Mouse (Mus musculus): ENCODE measurements around the gene Slc35d2. TPM values are rescaled to one million over a fixed set of nuclear protein-coding genes. Genes with fewer than 3 reads are reported as not detected.

The Slc35d2 gene
- under 1 TPM; 0.43 to 0.55 TPM for total RNA-seq (2021)

GRCm38 (mm10) chr13:64128858-64129615 is at the start of gene Slc35d2:
Gene Slc35d2 (minus strand): TSS chr13:64129368.
- DNase-seq = peak in 1 of 2 experiments; percentile 17

GRCm38 (mm10) chr13:64178000-64178399 is 48.8 kb upstream of the Slc35d2 start:
- no peak for DNase-seq

GRCm38 (mm10) chr13:64169746-64170145 is 40.6 kb upstream of the Slc35d2 start:
- DNase-seq = no peak

GRCm38 (mm10) chr13:64163147-64163715 is 34.1 kb upstream of the Slc35d2 start:
- no peak for DNase-seq

- DNase-seq = peak in 1 of 2 experiments; percentile 16
These were observed 33.5 kb upstream of the Slc35d2 start for GRCm38 (mm10) chr13:64162626-64163025.

GRCm38 (mm10) chr13:64161916-64162611 is 32.9 kb upstream of the Slc35d2 start:
- DNase-seq = peak in 1 of 2 experiments; percentile 34

- DNase-seq = peak; percentile 98
These were observed 32.4 kb upstream of the Slc35d2 start, which contains the start of gene Habp4 for GRCm38 (mm10) chr13:64161548-64161915. Gene Habp4 (plus strand): TSS chr13:64161824.

GRCm38 (mm10) chr13:64156966-64157365 is 27.8 kb upstream of the Slc35d2 start:
- DNase-seq = no peak

GRCm38 (mm10) chr13:64155171-64155571 is 26.0 kb upstream of the Slc35d2 start:
- DNase-seq = no peak

GRCm38 (mm10) chr13:64154651-64155050 is 25.5 kb upstream of the Slc35d2 start:
- DNase-seq = no peak

- DNase-seq = no peak
These were observed 24.6 kb upstream of the Slc35d2 start for GRCm38 (mm10) chr13:64153751-64154267.

GRCm38 (mm10) chr13:64153083-64153682 is 24.0 kb upstream of the Slc35d2 start, which contains the start of gene Zfp367:
Gene Zfp367 (minus strand): TSS chr13:64153202.
- DNase-seq = peak; percentile 92 to 96

- DNase-seq = peak in 1 of 2 experiments; percentile 46
These were observed 23.5 kb upstream of the Slc35d2 start for GRCm38 (mm10) chr13:64152671-64153082.

- DNase-seq = peak; percentile 69 to 71
These were observed 23.1 kb upstream of the Slc35d2 start for GRCm38 (mm10) chr13:64152241-64152669.

- no peak for DNase-seq
These were observed 21.0 kb upstream of the Slc35d2 start for GRCm38 (mm10) chr13:64150121-64150520.

- DNase-seq = peak; percentile 7 to 19
These were observed 628 bp upstream of the Slc35d2 start for GRCm38 (mm10) chr13:64129616-64130375.

- DNase-seq = no peak
These were observed 2.9 kb downstream of the Slc35d2 start for GRCm38 (mm10) chr13:64126316-64126715.

GRCm38 (mm10) chr13:64124886-64125285 is 4.3 kb downstream of the Slc35d2 start:
- no peak for DNase-seq

- DNase-seq = no peak
These were observed 5.5 kb downstream of the Slc35d2 start for GRCm38 (mm10) chr13:64123491-64124188.

- no peak for DNase-seq
These were observed 8.4 kb downstream of the Slc35d2 start for GRCm38 (mm10) chr13:64120760-64121159.

- DNase-seq = no peak
These were observed 11.7 kb downstream of the Slc35d2 start for GRCm38 (mm10) chr13:64117442-64117841.

Measured in layer of hippocampus, postnatal 36 days (tissue).